Mouse (Mus musculus) cortical plate, adult 2 months (tissue): ENCODE results near the gene Gm7714. TPM values are rescaled to one million over a fixed set of nuclear protein-coding genes. Genes with fewer than 3 reads are reported as not detected.
"Not testable (repeated sequence)": the region's sequence is repeated elsewhere in the genome, so short reads cannot be mapped to it uniquely, and the experiment has no call there.

Experiments used
- H3K27ac ChIP-seq: fragments of 200-500 bp; 2 replicates; pipeline ENCODE4 v1.5.1; 2012; ENCODE audit warnings: low read length, control low read depth, inconsistent platforms; ENCODE audit not compliant: insufficient read depth
- H3K4me1 ChIP-seq: fragments of 200-500 bp; 2 replicates; pipeline ENCODE4 v1.6.1; 2011; ENCODE audit warnings: low read length; ENCODE audit not compliant: control insufficient read depth, insufficient read depth
- H3K4me3 ChIP-seq: fragments of 200-500 bp; 2 replicates; pipeline ENCODE4 v1.5.1; 2011; ENCODE audit warnings: mild to moderate bottlenecking, low read length, control low read depth; ENCODE audit not compliant: insufficient read depth
- CTCF ChIP-seq: fragments of 200-500 bp; IDR thresholded peaks from 2 replicates; pipeline ENCODE4 v1.5.1; 2011; ENCODE audit warnings: mild to moderate bottlenecking, control low read depth, low read length; ENCODE audit not compliant: insufficient read depth; ENCODE audit errors: extremely low read depth
- POLR2A ChIP-seq: fragments of 200-500 bp; IDR thresholded peaks from 2 replicates; pipeline ENCODE4 v1.6.1; 2011; ENCODE audit warnings: mild to moderate bottlenecking, low read length, control low read depth; ENCODE audit not compliant: insufficient read depth; ENCODE audit errors: extremely low read depth
- polyA plus RNA-seq: library from polyadenylated mRNA; depleted of rRNA; stranded (reverse); fragments of >200 nt; gene quantifications from 2 replicates; pipeline ENCODE4 v1.2.3, GENCODE M21; 2012; rRNA removed

Gene Gm7714
- not detected in 2 replicates for polyA plus RNA-seq

DNA sequence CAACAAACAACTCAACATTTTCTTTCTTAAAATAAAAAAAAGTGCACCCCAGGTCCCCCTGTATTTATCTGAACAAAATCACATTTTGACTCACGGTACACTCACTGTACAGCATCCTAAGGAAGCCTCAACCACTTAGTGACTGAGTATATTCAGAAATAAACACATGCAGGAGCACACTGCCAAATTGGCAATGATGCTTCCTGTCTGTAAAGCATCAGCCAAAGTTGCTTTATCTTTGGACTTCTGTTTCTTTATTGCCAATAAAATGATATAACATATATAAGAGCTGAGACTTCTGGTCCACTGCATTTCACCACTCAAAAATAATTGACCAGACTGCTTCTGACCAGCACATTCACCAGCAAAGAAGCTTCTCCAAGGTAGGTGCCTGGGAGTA, at the start of gene Gm7714:
Gene Gm7714 (plus strand): TSS at position 301 of the 400 bp plus-strand sequence.
- no peak for TF ChIP-seq POLR2A
- TF ChIP-seq CTCF = no peak
- Histone ChIP-seq H3K4me3 (no peak within 1 kb of the TSS), H3K27ac (no peak within 1 kb of the TSS), H3K4me1 (no peaks in the 10 kb centered on the region)

DNA sequence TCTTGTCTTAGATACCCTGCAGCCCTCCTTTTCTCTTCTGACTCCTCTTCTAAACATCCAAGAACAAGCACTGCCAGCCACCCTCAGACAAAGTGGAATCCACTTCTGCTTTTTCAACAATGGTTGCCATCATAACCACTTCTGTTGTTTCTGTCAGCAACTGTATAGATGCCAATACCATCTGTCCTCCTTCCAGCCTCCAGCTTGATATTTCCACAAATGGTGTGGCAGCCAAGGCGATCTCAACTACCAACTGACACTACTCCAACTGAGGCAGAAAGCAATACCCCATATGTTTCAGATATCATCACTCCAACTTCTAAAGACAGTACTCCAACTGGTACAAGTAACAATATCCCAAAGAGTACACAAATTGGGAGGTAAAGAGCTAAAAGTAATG, 12.2 kb upstream of the Gm7714 start:
- no peak for TF ChIP-seq POLR2A
- TF ChIP-seq CTCF = no peak

DNA sequence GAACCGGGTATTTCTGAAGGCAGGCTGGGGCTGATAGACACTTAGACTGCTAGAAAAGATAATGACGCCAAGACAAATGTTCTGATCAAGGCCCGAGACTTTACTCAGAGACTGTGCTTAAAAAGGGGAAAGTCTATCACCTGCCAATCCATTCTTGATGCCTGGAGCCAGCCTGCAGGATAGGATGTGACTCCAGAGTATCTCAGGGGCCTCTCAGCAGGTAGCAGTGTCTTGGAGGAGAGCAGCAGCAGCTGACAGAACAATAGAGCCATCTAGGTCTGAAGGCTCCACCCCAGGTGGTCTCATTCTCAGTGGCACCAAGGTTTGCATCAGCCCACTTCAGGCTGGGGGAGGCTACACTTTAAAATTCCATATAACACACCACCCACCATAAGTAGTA, 42.6 kb downstream of the Gm7714 start:
- not testable (repeated sequence) for H3K27ac ChIP-seq, H3K4me1 ChIP-seq, H3K4me3 ChIP-seq

More for the DNA sequence above, 12.2 kb upstream of the Gm7714 start:
- no peak overlapping the region for H3K27ac ChIP-seq
- H3K4me3 ChIP-seq = no peak overlapping the region
- no peaks in the 10 kb centered on the region for H3K4me1 ChIP-seq

DNA sequence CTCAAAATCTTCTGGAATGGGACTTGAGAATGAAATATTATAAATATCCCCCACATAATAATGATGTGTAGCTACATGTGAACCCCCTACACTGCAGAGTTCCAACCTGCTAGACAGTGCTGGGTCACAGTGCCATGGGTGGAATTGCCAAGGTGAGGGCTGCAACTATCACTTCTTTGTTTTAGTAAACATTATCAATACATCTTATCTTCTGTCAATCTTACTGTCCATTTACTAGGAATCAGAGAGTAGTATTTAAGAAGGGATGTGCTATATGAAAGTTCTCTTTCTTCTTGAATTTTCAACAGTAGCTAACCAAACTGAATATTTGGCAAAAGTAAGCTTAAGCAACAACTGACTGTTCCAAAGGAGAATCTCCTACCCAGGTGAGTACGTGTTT, 48.3 kb downstream of the Gm7714 start, which contains the start of gene Prol1:
Gene Prol1 (plus strand): TSS at position 301 of the 400 bp plus-strand sequence.
- Histone ChIP-seq H3K4me3 (no peak within 1 kb of the TSS), H3K27ac (no peak within 1 kb of the TSS), H3K4me1 (no peaks in the 10 kb centered on the region)
- TF ChIP-seq POLR2A (no peak), CTCF (no peak)

Other genes starting within 250 kb of the Gm7714 start
- not detected in 2 replicates for gene Smr2, start 182.4 kb upstream of the Gm7714 start, polyA plus RNA-seq
- not detected in 2 replicates for gene Gm11116, start 157.4 kb upstream of the Gm7714 start, polyA plus RNA-seq
- gene Gm11115, start 114.8 kb upstream of the Gm7714 start, polyA plus RNA-seq = not detected in 2 replicates
- gene Prol1, start 48.4 kb downstream of the Gm7714 start, polyA plus RNA-seq = not detected in 2 replicates
- not detected in 2 replicates for gene Amtn, start 107.2 kb downstream of the Gm7714 start, polyA plus RNA-seq
- not detected in 2 replicates for gene Ambn, start 187.1 kb downstream of the Gm7714 start, polyA plus RNA-seq
- not detected in 2 replicates for gene Enam, start 219.1 kb downstream of the Gm7714 start, polyA plus RNA-seq